Mouse (Mus musculus): ENCODE measurements around the gene Gm8773.
A peak's percentile ranks its signal among the peaks of the same experiment; 100 is the strongest.

The Gm8773 gene

DNA sequence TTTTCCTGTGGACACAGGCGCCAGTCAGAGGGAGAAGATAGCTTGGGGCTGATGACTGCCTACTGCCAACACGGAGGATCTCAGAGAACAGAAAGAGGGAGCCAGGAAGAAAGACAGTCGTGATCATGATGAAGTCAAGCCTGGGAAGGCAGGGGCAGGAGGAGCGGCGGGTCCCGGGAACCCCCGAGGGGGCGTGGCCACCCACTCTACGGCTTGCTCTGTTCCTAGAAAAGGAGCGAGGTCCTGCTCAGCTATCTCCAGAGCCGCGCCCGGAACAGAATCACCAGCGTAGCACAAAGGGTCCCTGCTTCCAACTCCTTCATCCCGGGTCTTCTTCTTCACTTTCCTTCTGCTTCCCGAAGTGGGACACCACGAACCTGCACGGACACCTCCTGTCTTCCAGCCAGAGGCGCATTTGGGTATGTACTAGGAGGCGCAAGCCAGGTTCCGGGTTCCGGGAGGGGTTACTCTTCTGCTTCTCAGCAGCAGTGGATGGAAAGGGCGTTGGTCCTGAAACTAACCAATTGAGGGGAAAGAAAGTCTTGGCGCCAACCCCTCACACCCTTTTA is at the start of gene Gm8773:
Gene Gm8773 (plus strand): TSS at position 51 of the 569 bp plus-strand sequence.
- DNase-seq (ENCODE audit: extremely low read depth, low read depth, low spot score) = no peak

DNA sequence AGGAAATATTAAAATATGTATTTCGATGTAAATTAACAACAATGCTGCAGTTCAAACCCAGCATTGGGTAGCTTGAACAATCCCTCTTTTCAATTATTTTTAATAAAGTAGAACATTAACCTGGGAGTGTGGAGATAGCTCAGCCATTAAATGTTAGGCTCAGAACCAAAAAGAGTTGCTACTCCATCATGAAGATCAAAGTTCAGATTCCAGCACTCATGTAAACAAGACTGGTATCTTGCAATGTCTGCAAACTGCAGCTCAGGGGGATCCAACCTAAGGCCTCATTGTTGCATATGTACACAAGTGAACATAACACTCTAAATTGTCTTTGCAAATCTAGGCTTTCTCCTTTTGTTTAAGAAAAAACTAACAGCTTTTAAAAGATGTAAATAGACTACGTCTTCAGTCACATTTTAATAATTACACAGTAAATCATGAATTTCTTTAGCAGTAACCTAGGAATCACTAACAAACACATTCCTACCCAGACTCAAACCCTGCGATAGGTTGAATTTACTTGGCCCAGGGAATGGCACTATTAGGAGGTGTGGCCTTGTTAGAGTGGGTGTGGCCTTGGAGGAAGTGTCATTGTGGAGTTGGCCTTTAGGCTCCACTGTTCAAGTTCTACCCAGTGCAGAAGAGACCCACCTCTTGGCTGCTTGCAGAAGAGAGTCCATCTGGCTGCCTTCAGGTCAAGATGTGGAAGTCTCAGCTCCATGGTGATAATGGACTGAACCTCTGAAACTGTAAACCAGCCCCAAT is 39.8 kb upstream of the Gm8773 start:
- no peak for DNase-seq (ENCODE audit: extremely low read depth, low read depth, low spot score)

DNA sequence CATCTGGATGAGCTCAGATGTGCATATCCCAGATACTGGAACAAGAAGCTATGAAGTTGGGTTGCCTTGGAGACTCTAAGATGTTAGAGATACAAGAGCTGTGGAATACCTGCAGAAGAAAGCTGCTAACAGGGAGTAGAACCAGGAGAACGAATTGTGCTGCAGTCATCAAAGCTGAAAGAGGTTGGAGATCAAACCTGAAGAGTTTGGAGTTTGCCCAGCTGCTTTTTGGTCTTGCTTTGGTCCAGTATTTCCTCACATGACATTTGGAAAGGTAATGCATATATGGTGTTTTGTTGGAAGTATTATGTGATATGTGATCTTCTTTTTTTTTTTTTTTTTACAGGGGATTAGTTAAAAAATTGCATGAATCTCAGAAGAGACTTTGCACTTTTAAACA is 37.5 kb upstream of the Gm8773 start:
- no peak for DNase-seq (ENCODE audit: extremely low read depth, low read depth, low spot score)

DNA sequence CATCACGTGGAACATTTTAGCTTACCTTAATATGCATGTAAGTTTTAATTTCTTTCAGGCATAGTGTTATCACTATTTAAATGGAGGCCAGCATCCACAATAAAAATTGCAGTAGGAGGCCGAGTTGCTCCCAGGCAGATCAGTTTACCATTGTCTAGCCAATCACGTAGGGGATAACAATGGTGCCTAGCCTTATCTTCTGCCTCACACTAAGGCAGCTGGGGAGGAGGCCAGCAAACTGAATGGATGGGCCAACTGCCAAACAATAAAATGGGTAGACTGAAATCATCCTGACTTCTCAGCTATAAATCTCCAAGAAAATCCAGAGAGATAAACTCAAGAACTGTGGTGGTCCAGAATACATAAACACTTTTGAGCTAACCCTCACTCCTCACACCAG is 33.8 kb upstream of the Gm8773 start:
- no peak for DNase-seq (ENCODE audit: extremely low read depth, low read depth, low spot score)

DNA sequence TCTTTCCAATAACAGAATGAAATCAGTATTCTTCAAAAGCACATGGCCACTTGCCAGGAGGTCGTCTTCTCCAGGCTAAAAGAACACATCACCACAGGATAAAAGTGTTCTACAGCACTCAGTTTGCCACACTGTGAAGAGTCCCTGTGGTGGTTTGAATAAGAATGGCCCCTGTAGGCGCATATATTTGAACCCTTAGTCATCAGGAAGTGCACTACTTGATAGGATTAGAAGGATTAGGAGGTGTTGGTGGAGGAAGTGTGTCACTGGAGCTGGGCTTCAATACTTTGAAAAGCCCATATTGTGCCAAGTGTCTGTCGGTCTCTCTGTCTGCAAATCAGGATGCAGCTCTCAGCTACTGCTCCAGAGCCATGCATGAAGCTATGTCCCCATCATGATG is 33.2 kb upstream of the Gm8773 start:
- DNase-seq (ENCODE audit: extremely low read depth, low read depth, low spot score) = no peak

DNA sequence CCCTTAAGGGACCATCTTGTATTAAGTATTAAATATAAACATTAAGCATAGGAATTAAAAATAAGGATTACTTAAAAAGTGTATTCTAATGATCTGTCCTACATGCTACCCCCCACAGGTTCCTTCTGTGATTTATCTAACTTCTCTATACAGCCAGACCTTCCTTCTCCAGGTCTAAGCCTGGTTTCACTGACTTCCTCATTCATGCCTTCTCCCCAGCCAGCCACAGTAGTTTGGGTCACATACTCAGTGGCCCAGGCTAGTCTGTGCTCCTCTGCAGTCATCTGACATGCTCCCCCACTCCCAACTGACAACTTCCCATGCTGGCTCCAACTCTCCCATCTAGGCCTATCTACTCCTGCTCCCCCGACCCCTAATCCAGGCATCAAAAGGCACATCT is 22.5 kb upstream of the Gm8773 start:
- DNase-seq (ENCODE audit: extremely low read depth, low read depth, low spot score) = no peak

DNA sequence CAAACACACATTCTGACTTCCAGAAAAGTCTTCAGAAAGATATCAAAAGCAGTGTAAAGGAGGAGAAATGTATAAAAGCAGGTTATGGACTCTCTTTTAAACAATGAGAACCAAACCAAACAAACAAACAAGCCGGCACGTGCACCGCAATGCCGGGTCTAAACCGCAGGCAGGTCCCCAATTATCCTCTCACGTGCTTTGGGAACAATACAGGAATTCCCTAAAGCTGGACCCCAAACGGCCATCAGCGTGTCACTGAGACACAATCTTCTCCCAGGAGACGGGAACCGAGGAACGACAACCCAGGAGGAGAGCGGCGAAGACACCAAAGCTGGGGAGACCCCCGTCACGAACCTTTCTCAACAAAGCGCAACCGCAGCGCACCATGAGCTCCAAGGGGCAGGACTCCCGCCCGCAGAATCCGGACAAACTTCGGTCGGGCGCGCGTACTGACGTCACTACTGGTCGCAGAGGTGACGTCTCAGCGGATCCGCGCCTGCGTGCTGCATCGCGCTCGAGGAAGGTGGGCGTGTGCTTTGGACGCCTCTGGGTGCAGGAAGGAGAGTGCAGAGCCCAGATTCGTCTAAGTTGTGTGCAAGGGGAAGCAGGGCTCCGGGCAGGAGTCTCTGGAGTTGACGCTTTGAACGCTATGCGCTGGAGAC is 14.4 kb upstream of the Gm8773 start, which contains the start of gene Gtpbp10:
Gene Gtpbp10 (minus strand): TSS at position 460 of the 662 bp plus-strand sequence.
- DNase-seq (ENCODE audit: extremely low read depth, low read depth, low spot score) = peak; percentile 18

DNA sequence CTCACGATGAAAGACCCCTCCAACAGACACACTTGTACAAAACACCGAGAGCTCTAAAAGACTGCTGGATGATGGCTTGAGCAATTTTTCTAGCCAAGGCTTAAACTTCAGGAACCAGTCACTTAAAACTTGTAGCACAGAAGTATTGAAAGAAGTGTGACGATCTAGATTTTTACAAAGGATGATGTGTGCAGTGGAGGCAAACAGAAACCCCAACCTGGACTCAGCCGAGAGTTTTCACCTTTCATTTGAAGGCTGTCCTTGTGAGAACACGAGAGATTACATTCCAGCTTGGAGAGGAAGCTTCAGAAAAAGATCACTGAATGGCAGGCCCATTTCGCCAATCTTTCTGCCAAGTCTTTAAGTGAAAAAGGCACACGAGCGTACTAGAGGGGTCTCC is 13.8 kb upstream of the Gm8773 start:
- DNase-seq (ENCODE audit: extremely low read depth, low read depth, low spot score) = no peak

DNA sequence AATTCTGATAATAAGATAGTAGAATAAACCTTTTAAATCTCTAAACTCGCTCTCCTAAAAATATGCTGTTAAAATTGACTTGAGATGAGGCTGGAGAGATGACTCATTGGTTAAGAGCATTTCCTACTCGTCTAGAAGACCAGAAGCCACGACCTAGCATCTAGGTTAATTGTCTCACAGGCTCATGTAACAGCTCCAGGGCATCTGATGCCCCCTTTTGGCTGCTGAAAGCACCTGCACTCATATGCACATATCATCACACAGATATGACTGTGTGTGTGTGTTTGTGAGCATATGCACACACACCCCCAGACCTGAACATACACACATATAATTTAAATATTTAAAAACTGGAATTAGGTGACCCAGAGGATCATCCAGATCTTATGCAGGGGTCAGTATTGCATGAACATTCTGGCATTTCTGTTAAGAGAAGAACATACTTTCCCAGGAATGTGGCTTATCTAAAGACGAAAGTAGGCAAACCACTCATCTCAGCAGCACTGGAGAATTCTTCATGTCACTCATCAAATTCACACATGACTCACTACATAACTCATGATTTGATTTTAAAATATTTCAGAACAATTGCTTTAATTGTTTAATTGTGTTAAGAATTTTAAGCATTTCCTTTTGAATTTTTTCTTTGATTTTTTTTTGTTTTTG is 12.4 kb upstream of the Gm8773 start:
- no peak for DNase-seq (ENCODE audit: extremely low read depth, low read depth, low spot score)

DNA sequence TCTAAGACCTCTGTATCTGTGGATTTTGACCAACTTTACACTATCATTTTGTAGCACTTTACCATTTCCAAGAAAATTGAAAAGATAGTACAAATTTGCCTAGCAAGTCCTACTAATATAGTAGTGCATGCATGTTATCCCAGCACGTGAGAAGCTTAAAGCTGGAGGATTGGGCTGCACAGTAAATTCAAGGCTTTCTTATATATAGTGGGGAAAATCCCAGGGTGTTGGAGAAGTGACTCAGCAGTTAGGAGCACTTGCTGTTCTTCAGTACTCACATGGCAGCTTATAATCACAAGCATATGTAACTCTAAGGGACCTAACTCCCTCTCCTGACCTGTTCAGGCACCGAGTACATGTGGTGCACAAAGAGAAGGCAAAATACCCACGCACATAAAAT is 11.2 kb upstream of the Gm8773 start:
- DNase-seq (ENCODE audit: extremely low read depth, low read depth, low spot score) = no peak

DNA sequence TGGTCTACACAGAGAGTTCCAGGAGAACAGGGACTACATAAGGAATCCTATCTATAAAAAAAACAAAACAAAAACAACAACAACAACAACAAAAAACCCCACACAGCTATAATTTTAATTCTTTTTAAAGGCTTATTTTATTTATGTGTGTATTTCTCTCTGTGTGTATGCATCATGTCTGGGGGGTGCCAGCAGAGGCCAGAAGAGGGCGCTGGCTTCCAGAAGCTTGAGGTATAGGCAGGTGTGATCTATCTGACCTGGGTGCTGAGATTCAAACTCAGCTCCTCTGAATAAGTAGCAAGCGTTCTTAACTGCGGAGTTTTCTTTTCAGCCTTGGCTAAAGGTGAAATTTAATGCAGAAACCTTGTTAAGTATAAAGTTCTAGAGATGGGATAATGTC is 14.1 kb downstream of the Gm8773 start:
- no peak for DNase-seq (ENCODE audit: extremely low read depth, low read depth, low spot score)

DNA sequence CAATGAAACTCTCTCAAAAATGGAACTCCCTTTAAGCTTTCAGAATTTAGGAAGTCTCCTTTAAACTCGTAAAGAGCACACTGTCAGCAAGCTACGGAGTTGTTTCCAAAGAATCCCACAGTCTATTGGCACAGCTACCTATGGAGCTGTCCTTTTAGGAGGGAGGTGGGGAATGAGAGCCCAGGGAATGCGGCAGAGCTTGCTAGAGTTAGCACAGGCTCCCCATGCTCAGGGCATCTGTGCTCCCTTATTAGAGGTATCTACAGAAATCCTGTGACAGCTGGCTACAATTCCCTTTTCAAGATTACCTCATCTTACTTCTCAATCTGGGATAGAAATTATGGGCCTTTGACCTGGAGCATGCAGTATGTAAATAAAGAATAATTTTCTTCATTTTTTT is 36.9 kb downstream of the Gm8773 start:
- DNase-seq (ENCODE audit: extremely low read depth, low read depth, low spot score) = no peak

DNA sequence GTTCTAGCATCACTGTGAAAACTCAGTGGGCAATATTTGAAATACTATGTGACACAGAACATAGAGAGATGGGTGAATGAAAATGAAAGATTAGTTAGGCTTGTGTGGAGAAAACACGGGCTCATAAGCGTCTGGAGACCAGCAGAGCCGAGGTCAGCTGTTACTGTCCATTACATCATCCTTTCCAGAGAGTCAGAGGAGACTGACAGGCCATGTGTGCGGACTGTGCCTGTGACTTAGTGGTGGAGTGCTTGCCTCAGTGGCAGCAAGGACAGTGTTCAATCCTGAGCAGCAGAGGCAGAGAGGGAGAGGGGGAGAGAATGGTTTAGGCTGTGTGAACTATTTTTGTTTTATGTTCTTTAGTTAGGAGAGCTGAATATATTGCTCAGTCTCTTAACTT is 44.7 kb downstream of the Gm8773 start:
- no peak for DNase-seq (ENCODE audit: extremely low read depth, low read depth, low spot score)

DNA sequence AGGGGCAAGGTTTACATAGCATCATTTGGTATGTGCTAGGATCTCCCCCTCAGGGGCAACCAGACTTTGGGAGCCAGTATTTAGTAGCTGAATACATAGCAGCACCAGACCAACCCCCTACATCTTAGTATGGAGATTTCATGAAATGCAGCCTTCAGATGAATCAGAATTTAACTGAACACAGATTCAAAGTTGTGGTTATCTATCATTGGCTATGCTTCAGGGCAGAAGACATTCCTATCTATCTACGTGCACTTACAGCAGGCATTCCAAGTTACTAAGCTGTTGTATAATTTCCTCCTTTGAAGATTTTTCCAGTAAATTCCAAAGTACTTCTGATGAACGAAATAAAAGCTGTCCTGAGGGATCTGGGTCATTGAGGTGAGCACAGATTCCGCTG is 51.9 kb downstream of the Gm8773 start:
- no peak for DNase-seq (ENCODE audit: extremely low read depth, low read depth, low spot score)

Data from fat pad, adult 2 months (tissue).